Mouse (Mus musculus) kidney, embryonic 16.5 days (tissue): Measurements from ENCODE around the gene Mapk11. TPM values are rescaled to one million over a fixed set of nuclear protein-coding genes. Genes with fewer than 3 reads are reported as not detected.

Experiments used
- ATAC-seq: fragments of 200-750 bp; cut with Nextera tagmentation; 2 replicates; pipeline ENCODE4 v1.8.0; 2017; ENCODE audit warnings: moderate TSS enrichment; ENCODE audit not compliant: low FRiP score, low TSS enrichment
- H3K27ac ChIP-seq: fragments of 300-500 bp; sonication (generic); 2 replicates; pipeline ENCODE4 v1.5.1; 2014; ENCODE audit warnings: low read length
- H3K27me3 ChIP-seq: fragments of 300-500 bp; sonication (generic); 2 replicates; pipeline ENCODE4 v1.6.1; 2014; ENCODE audit warnings: low read length, control low read depth, mixed read lengths; ENCODE audit not compliant: insufficient read depth
- H3K36me3 ChIP-seq: fragments of 300-500 bp; sonication (generic); 2 replicates; pipeline ENCODE4 v1.6.1; 2014; ENCODE audit warnings: low read length, control low read depth, mixed read lengths; ENCODE audit not compliant: insufficient read depth
- H3K4me1 ChIP-seq: fragments of 300-500 bp; sonication (generic); 2 replicates; pipeline ENCODE4 v1.6.1; 2014; ENCODE audit warnings: low read length, control low read depth, mixed read lengths; ENCODE audit not compliant: insufficient read depth
- H3K4me2 ChIP-seq: fragments of 300-500 bp; sonication (generic); replicated peaks from 2 replicates; pipeline ENCODE4 v1.6.1; 2014; ENCODE audit warnings: low read depth, low read length
- H3K4me3 ChIP-seq: fragments of 300-500 bp; sonication (generic); 2 replicates; pipeline ENCODE4 v1.5.1; 2014; ENCODE audit warnings: mild to moderate bottlenecking, low read length
- H3K9ac ChIP-seq: fragments of 300-500 bp; sonication (generic); replicated peaks from 2 replicates; pipeline ENCODE4 v1.6.1; 2014; ENCODE audit warnings: low read length
- H3K9me3 ChIP-seq: fragments of 300-500 bp; sonication (generic); 2 replicates; pipeline ENCODE4 v1.6.1; 2016; ENCODE audit warnings: low read length, control low read depth
- WGBS: fragments of 180-500 bp; shearing (Covaris S2); extraction: QIAGEN DNeasy Blood & Tissue Kit; methylation state at CpG from one replicate; pipeline ENCODE4 v1.1.7; 2014; 5-methylcytosine and 5-hydroxymethylcytosine counted together
- polyA plus RNA-seq: library from polyadenylated mRNA; unstranded; fragments of >200 nt; fragmentation: Nextera tagmentation; extraction: Ambion mirVana; gene quantifications from 2 replicates; pipeline ENCODE4 v1.2.1, GENCODE M21; 2015

Mapk11 gene
- polyA plus RNA-seq, 1 experiment from 2014 or later: 16.0 TPM

GRCm38 (mm10) chr15:89175411-89176155 lies 26.2 kb upstream of the Mapk11 start:
- H3K9ac ChIP-seq: no peak overlapping the region
- H3K27me3 ChIP-seq: no peaks in the 10 kb centered on the region
- WGBS: 66% methylated on average over 13 of the region's 13 CpGs
- H3K36me3 ChIP-seq: no peaks in the 10 kb centered on the region
- H3K4me1 ChIP-seq: peaks cover 86% of the 10 kb centered on the region
- no peak overlapping the region for H3K4me3 ChIP-seq
- ATAC-seq: no peak
- H3K9me3 ChIP-seq: no peaks in the 10 kb centered on the region
- H3K27ac ChIP-seq: peak overlapping the region; percentile 47
- no peak overlapping the region for H3K4me2 ChIP-seq

DNA sequence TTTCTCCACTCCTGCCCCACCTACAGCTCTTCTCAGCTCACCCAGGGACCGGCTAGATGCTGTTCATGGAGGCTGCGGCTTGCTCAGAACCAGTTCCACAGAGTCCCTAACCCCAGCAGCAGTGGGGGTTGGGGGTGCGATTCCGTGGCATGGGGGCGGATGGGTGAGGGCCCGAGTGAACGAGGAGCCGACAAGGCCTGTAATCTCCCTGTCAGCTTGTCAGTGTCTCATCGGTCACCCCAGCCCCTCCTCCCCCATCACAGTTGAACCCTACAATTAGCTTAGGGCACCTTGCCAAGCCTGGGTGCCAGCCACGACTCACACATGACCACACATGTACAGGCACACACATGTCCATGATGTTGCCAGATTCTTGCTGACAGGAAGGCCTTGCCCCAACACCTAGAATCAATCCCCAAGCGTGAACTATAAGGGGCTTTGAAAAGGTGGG lies 25.5 kb upstream of the Mapk11 start:
- Histone ChIP-seq H3K27me3 (no peaks in the 10 kb centered on the region), H3K4me1 (peaks cover 93% of the 10 kb centered on the region), H3K27ac (peak overlapping the region; percentile 51), H3K4me3 (no peak overlapping the region), H3K4me2 (no peak overlapping the region), H3K36me3 (no peaks in the 10 kb centered on the region), H3K9ac (0 out of 2 replicates have a peak overlapping the region, but pooled peaks have one; percentile 7), H3K9me3 (no peaks in the 10 kb centered on the region)
- no peak for ATAC-seq
- WGBS: 49% methylated on average over 11 of the region's 11 CpGs

GRCm38 (mm10) chr15:89173906-89174214 lies 24.4 kb upstream of the Mapk11 start:
- Histone ChIP-seq H3K4me1 (peaks cover 98% of the 10 kb centered on the region), H3K9ac (peak overlapping the region; percentile 72), H3K36me3 (no peaks in the 10 kb centered on the region), H3K9me3 (no peaks in the 10 kb centered on the region), H3K27ac (peak overlapping the region; percentile 66), H3K27me3 (no peaks in the 10 kb centered on the region), H3K4me3 (peak overlapping the region; percentile 58), H3K4me2 (peak overlapping the region; percentile 99)
- WGBS: 1% methylated on average over 15 of the region's 15 CpGs
- peak; percentile 57 for ATAC-seq

GRCm38 (mm10) chr15:89173024-89173905 lies 23.8 kb upstream of the Mapk11 start:
- no peaks in the 10 kb centered on the region for H3K36me3 ChIP-seq
- peak overlapping the region; percentile 99 for H3K4me2 ChIP-seq
- no peaks in the 10 kb centered on the region for H3K27me3 ChIP-seq
- peak; percentile 25 for ATAC-seq
- WGBS: under 1% methylated on average over 65 of the region's 65 CpGs
- peaks cover 98% of the 10 kb centered on the region for H3K4me1 ChIP-seq
- peak overlapping the region; percentile 72 for H3K9ac ChIP-seq
- H3K27ac ChIP-seq: peak overlapping the region; percentile 66
- H3K4me3 ChIP-seq: peak overlapping the region; percentile 58
- H3K9me3 ChIP-seq: no peaks in the 10 kb centered on the region

DNA sequence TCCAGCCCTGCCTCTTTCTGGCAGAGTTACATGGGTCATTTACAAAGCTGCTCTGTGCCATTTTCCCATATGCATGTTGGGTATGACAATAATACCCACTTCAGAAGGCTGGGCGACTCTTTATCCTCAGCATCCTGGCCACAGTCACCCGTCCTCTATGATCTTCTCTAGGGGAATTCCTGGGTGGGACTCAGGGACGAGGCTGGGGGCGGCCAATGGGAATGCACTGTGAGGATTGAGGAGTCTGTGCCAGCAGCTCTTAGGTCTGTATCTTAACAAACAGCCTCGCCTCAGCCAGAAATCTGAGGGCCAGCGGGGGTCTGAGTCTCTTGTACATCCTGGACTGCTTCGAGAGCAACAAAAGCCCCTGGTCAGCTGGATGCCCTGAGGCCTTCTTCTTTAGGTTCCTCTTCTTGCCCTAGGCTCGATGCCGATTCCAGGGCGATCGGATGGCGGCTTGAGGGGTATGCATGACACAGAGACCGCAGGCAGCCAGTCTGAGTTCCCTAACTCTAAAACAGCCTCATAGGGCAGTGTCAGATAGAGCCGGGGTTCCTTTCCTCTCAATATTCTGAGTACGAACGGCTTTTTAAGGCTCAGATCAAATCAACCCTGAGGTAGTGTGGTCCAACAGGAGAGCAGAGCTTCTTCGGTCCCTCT lies 23.0 kb upstream of the Mapk11 start:
- WGBS: 52% methylated on average over 17 of the region's 17 CpGs
- Histone ChIP-seq H3K27me3 (no peaks in the 10 kb centered on the region), H3K4me1 (peaks cover 90% of the 10 kb centered on the region), H3K4me3 (peak overlapping the region; percentile 58), H3K9ac (peak overlapping the region; percentile 72), H3K9me3 (no peaks in the 10 kb centered on the region), H3K27ac (peak overlapping the region; percentile 66), H3K4me2 (peak overlapping the region; percentile 99), H3K36me3 (peaks cover 7% of the 10 kb centered on the region)
- ATAC-seq: no peak

DNA sequence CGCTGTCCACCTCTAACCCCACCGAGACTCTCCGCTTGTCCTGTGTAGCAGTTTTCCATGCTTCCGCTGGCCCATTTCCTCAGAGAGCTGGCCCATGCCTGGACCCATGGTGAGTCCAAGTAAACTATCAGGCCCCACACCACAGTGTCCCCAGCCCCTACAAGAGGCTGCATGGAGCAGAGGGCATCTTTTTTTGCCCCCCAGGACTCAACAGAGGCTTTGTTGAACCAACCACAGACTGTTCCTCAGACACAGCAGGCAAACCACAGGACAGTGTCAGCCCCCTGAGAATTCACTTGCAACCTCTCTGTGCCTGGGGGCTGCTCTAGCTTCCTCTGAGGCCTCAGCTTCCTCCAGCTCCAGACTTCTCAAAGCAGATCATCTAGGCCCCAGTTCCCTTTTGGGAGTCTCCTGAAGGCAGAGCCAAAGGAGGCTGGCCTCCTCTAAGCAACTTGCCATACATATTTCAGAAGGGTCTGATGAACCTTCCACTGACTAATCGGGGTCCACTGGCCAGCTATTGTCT lies 22.2 kb upstream of the Mapk11 start:
- Histone ChIP-seq H3K4me2 (no peak overlapping the region), H3K9ac (peak overlapping the region; percentile 72; the same call in 1 of the 2 replicates), H3K4me3 (no peak overlapping the region), H3K4me1 (peaks cover 82% of the 10 kb centered on the region), H3K27me3 (no peaks in the 10 kb centered on the region), H3K27ac (no peak overlapping the region), H3K9me3 (no peaks in the 10 kb centered on the region), H3K36me3 (peaks cover 15% of the 10 kb centered on the region)
- 86% methylated on average over 5 of the region's 5 CpGs for WGBS
- no peak for ATAC-seq

DNA sequence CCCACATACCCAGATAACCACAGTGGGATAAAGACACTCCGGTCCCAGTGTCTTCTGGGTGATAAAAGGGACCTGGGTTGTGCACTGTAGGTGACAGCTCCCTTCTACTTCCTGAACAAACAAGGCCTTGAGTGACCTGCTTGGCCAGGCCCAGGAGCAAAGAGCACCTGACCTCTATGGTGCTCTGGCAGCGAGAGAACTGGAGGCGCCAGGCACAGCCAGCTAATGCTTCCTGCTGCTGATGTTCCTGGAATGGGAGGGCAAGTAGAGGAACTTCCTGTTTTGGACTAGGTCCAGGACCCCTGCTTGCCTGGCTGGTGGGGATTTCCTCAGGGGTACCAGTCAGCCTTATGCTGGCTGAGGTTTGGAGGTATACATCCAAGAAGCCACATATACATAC lies 20.7 kb upstream of the Mapk11 start:
- no peak for ATAC-seq
- no peaks in the 10 kb centered on the region for H3K9me3 ChIP-seq
- peaks cover 30% of the 10 kb centered on the region for H3K36me3 ChIP-seq
- peak overlapping the region; percentile 92 for H3K27ac ChIP-seq
- no peaks in the 10 kb centered on the region for H3K27me3 ChIP-seq
- 0 out of 2 replicates have a peak overlapping the region, but pooled peaks have one; percentile 17 for H3K9ac ChIP-seq
- H3K4me2 ChIP-seq: peak overlapping the region; percentile 7; the same call in 1 of the 2 replicates
- H3K4me1 ChIP-seq: peaks cover 67% of the 10 kb centered on the region
- H3K4me3 ChIP-seq: no peak overlapping the region
- 50% methylated on average over 3 of the region's 3 CpGs for WGBS

DNA sequence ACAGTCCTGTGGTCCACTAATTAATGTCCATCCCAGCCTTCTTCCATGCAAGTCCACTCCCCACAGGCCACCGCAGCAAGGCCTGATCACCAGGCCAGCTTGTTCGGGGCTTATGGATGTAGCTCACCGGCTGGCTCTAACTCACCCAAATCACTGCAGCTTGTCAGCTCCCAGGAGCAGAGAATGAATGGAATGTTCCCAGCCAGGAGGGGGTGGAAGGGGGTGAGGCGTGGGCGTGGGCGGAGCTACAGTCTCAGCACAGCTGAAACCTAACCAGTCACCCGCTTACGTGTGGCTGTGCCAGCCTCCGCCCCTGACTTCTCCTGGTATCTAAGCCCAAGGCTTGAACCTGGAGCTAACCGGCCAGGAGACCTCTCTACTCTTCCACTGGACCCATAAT lies 20.0 kb upstream of the Mapk11 start:
- Histone ChIP-seq H3K4me3 (peak overlapping the region; percentile 16), H3K4me1 (peaks cover 60% of the 10 kb centered on the region), H3K9ac (peak overlapping the region; percentile 42), H3K27ac (peak overlapping the region; percentile 92), H3K36me3 (peaks cover 36% of the 10 kb centered on the region), H3K27me3 (no peaks in the 10 kb centered on the region), H3K4me2 (peak overlapping the region; percentile 7), H3K9me3 (no peaks in the 10 kb centered on the region)
- peak; percentile 83 for ATAC-seq
- 5% methylated on average over 10 of the region's 10 CpGs for WGBS

DNA sequence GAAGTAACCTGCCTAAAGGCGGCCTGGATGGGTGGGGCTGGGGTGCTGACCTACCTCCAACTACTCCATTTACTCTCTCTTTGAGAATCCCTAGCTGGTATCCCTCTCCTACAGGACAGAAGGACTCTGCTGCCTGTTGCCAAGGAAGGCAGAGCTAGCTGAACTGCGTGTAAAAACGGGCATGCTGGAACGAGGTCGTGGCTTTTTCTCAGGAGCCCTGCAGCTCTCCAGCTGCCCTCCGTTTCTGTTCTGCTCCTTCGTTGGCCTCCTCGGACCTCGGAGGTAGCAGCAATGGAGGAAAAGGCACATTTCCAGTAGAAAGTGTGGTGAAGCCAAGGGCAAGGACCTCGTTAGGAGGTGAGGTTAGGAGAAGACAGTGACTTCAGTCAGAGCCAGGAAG lies 19.5 kb upstream of the Mapk11 start:
- Histone ChIP-seq H3K27ac (peak overlapping the region; percentile 92), H3K4me3 (peak overlapping the region; percentile 16; the same call in 1 of the 2 replicates), H3K4me1 (peaks cover 55% of the 10 kb centered on the region), H3K27me3 (no peaks in the 10 kb centered on the region), H3K4me2 (peak overlapping the region; percentile 7), H3K36me3 (peaks cover 41% of the 10 kb centered on the region), H3K9me3 (no peaks in the 10 kb centered on the region), H3K9ac (peak overlapping the region; percentile 42)
- 55% methylated on average over 10 of the region's 10 CpGs for WGBS
- no peak for ATAC-seq
